Mouse (Mus musculus) neutrophil, adult 5-6 weeks (primary cell): ENCODE measurements around the gene Oxct2b. TPM values are rescaled to one million over a fixed set of nuclear protein-coding genes. Genes with fewer than 3 reads are reported as not detected.
"Not testable (repeated sequence)": the region's sequence is repeated elsewhere in the genome, so short reads cannot be mapped to it uniquely, and the experiment has no call there.

Experiments used
- ATAC-seq: fragments of 151-379, 151-347 bp; 2 replicates; pipeline ENCODE4 v1.8.0; 2017; ENCODE audit warnings: mild to moderate bottlenecking, moderate TSS enrichment; ENCODE audit not compliant: insufficient number of reproducible peaks, poor library complexity, low FRiP score, severe bottlenecking; ENCODE audit errors: extremely low read depth
- total RNA-seq: library from RNA; stranded (forward); fragments of 200-1000 nt; gene quantifications from 2 replicates; pipeline ENCODE4 v1.2.3, GENCODE M21; 2017

Gene Oxct2b
- not detected in 2 replicates for total RNA-seq

GRCm38 (mm10) chr4:123116011-123116410, at the start of gene Oxct2b:
Oxct2b (plus strand) TSS chr4:123116266.
- no peak for ATAC-seq

DNA sequence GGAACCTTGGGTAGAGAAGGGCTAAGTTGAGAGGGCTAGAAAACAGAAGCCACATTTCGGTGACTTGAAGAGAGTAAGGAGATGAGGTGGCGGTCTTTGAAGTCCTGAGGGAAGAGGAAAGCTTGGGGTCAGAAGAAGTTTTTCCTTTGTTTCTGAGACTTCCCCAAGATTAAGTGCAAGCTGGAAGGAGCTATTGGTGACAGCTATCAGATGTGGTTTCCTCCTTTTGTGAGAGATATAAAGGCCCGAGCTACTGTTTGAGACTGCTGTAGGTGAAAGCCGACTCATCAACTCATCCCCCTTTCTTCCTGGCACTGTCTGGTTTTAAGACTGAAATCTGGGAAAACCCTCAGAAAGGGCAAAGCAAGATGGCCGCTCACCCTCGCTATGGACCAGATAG, 47.4 kb upstream of the Oxct2b start:
- no peak for ATAC-seq

DNA sequence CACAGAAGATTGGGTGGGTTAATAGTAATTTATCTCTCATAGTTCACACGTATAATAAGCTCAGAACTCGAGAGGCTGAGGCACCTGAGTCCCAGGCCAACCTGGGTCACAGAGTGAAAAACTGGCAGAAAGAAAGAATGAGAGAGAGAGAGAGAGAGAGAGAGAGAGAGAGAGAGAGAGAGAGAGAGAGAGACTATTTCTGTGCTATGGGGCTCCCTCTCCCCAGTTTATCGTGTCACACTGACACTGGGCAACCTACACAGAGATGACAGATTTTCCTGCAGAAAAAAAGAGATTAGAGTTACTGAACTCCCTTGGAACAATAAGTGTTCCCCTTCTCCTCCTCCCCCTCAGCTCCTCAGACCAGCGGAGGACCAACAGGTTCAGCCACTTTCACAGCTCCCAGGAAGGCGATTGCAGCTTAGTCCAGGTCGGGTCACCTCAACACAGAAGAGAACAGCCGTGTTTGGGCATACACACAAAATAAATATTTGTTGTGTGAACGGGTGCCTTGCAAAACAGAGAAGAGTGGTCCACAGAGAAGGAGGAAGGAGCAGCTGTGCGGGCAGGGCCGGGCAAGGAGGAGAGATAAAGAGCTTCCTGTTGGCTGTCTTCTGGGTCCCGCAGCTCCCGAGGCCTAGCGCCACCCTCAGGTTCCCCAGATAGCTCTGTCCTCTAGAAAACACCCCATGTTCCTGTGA, 44.6 kb upstream of the Oxct2b start:
- peak; percentile 63 for ATAC-seq

DNA sequence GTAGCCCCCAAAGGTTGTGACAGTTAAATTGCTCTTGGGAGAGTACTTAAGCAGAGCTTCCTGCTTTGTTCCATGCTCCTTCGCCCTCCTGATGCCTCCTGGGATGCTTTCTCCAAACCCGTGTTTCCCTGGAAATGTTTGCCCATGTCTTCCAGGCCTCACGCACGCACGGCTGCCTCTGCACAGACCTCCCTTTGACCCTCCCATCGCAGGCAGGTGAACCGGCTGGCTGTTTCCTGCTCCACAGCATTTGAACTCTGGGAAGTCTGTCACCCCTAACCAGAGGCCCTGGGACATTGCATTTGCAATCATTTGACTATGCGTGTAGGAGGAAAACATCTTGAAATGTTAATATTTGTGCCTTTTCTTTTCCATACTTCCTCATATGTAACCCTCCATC, 39.1 kb upstream of the Oxct2b start:
- ATAC-seq: no peak

- ATAC-seq: no peak
These were observed 37.8 kb upstream of the Oxct2b start for GRCm38 (mm10) chr4:123078231-123078630.

GRCm38 (mm10) chr4:123080791-123081190, 35.3 kb upstream of the Oxct2b start:
- no peak for ATAC-seq

DNA sequence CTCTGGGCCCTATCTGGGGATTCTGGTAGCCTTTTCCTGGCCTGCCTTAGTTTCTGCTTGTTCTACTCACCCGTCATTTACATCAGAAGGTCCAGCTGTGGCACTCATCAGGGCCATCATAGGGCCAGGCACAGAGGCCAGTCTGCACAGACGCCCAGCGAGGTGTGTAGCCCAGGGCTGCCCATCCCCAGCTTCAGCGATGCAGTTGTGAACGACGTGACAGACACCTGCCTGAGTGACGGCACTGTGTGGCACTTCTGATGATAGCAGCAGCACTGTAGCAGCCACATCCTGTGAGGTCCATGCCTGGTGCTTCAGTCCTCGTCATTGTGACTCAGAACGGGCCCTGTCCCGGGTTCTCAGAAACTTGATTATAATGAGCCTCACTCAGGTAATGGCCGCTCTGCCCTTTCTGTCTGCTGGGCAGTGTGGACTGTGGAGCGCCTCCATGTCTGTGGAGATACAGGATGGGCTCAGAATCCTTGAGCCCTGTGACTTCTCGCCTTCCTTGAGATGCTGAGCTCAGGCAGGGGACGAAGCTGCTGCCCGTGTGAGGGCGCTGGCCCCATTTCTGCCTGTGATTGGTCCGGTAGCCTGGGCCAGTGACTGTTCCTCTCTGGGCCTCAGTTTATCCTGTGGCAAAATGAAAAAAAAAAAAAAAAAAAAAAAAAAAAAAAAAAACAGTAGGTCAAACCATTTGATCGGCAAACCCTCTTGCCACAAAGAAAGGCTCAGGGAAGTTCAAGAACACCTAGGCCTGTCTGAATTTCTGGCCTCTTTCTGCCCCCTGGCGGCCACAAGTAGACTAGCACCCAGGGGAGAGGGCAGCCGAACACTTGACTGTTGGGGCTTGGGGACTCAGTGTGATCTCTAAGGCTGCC, 33.5 kb upstream of the Oxct2b start:
- ATAC-seq: peak; percentile 86

- ATAC-seq: no peak
These were observed 32.7 kb upstream of the Oxct2b start for GRCm38 (mm10) chr4:123083323-123083902.

DNA sequence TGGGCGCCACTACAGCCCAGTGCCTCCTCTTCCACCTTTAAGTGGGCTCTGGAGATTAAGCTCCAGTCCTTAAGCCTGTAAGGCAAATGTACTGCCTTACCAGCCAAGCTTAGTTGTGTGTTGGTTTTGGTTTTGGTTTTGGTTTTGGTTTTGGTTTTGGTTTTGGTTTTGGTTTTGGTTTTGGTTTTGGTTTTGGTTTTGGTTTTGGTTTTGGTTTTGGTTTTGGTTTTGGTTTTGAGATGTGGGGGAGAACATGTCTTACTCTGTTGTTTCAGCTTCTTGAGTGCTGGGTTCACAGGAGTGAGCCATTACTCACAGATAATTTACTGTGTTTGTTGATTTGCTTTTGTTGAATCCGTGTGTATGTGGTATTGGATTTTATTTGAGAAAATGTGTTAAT, 30.8 kb upstream of the Oxct2b start:
- ATAC-seq: no peak

DNA sequence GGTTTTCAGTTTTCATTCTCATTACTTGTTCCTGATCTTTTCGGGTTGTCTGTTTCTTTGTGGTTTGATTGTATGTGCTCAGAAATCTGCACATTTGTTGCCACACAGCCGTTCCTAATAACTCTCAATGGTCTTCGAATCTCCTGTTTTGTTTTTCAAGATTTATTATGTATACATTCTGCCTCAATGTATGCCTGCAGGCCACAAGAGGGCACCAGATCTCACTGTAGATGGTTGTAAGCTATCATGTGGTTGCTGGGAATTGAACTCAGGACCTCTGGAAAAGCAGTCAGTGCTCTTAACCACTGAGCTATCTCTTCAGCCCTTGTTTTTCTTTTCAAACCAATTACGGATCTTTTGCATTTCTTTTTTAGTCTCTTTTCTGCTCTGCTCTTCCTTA, 29.7 kb upstream of the Oxct2b start:
- no peak for ATAC-seq

DNA sequence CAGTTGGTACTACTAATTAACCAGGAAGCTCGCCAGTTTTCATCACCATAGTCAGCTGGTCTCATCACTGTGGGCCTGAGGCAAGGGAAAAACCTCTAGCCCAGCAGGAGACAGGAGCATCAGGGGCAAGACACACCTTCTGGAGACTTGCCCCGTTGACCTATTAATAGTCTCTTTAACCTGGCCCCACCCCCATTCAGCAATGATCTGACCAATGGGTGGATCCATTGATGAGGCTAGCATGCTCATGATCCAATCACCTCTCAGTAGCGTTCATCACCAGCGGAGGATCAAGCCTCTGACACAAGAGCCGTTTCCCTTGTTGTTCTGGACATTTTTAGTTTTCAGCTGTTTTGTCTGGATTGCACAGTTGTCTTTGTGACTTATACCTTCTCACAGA, 23.4 kb upstream of the Oxct2b start:
- ATAC-seq: no peak

DNA sequence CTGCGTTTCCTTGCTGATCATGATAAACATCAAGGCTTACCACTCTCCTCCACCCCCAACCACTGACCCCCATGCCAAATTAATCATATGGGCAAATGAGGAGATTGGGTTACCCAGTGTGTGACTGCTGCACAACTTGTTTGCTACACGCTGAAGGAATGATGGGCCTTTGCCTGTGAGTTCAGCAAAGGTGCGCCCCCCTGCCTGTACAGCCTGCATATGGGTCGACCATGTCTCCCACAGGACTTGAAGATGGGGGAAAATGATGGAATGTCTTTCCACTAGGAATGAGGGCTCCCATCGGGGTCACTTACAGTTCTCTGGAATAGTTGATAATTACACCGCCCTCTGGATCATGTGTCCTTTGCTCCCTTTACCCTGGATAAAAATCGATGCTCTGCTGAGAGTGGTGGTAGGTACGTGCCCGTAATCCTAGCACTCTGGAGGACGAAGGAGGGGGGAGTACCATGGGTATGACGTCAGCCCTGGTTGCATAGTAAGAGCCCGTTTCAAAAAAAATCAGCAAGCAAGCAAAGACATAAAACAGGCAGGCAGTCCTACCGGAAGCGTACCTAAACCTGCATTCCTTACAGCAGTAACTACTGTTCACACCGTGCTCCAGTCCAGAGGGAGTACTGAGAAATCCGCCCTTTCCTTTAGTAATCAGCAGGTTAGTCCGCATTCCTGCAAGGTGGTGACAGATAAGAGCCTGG, 22.8 kb upstream of the Oxct2b start:
- no peak for ATAC-seq

DNA sequence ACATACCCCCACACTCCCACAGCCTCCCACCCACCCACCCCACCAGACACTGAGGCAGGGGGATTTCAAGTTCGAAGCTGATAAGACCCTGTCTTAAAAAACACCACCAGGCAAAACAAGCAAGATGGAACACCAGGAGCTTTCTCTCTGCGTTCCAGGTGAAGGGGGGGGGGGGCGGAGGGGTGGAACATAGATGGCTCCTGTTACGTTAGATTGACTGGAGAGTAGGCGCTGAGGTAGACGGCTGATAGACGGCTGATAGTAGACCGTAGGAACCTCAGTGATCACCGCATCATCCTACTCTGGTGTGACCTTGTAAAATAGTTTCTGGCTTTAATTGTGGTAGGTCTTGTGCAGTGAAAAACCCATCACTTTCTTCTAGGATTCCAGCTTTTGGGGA, 22.2 kb upstream of the Oxct2b start:
- ATAC-seq: no peak

- ATAC-seq: no peak
These were observed 11.2 kb upstream of the Oxct2b start, which contains the start of gene Bmp8b for GRCm38 (mm10) chr4:123104651-123105450. Bmp8b (plus strand) TSS chr4:123105165.

- no peak for ATAC-seq
These were observed 10.6 kb upstream of the Oxct2b start for GRCm38 (mm10) chr4:123105451-123105790.

GRCm38 (mm10) chr4:123105929-123106328, 10.1 kb upstream of the Oxct2b start:
- ATAC-seq: not testable (repeated sequence)

GRCm38 (mm10) chr4:123106864-123107263, 9.2 kb upstream of the Oxct2b start:
- ATAC-seq: no peak

DNA sequence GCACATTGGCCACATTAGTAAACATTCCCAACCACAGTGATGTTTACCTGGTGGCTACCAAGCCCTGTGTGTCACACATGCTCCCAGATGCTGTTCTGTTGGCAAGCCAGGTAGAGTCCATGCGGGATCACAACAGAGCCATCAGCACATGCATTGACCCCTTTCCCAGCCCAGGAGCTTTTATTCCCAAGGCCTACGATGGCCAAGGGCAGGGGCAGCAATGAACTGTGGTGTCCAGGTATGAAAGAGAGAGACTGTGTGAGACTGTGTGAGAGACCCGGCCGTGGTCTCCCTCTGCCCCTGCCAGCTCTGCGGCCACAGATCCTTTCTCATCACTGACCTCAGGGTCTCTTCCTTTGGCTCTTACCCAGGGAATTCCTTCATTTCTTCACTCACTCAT, 8.0 kb upstream of the Oxct2b start:
- no peak for ATAC-seq

- ATAC-seq: no peak
These were observed 5.3 kb upstream of the Oxct2b start for GRCm38 (mm10) chr4:123110751-123111150.
